Comparison of ENCODE assay signal across 11 mouse cellular contexts in the genomic region with DNA sequence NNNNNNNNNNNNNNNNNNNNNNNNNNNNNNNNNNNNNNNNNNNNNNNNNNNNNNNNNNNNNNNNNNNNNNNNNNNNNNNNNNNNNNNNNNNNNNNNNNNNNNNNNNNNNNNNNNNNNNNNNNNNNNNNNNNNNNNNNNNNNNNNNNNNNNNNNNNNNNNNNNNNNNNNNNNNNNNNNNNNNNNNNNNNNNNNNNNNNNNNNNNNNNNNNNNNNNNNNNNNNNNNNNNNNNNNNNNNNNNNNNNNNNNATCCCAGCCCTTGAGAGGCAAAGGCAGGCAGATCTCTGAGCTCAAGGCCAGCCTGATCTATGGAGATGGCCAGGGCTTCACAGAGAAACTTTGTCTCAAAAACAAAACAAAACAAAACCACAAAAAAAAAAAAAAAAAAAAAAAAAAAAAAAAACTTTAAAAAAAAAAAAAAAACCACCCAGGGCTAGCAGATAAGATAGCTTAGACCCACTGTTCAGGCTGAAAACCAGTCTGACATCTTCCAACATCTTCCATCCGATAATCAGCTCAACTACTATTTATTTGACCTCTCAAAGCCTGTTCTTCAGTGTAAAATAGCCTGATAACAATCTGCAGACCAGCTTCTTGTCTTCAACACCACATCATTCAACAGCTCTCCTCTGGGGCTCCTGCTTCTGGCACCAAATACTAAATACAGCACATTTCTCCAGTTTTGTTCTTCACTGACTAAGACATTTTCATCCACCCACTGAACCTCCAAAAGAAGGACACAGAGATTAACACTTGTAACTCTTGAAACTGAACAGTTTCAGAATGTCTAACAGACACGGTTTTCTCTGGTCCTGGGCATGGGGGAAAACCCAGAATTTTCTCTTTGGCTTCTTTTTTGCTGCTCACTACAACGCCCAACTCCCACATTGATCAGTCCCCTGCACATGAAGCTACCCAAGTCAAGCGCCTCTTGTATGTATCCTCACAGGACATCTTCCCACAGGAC. TPM values are rescaled to one million over a fixed set of nuclear protein-coding genes. Genes with fewer than 3 reads are reported as not detected.
A peak's percentile ranks its signal among the peaks of the same experiment; 100 is the strongest.
DNase-seq lines count a peak whose midpoint lies in the region; ATAC-seq and TF ChIP-seq lines count a peak whose summit lies in the region.
"Had no signal": no experiment of that assay in that cellular context is flagged by ENCODE, and none has a peak within 500 bp of the region (broad histone marks: within the 10 kb centered on the region; RNA-seq: fewer than 3 reads in every experiment).

No protein-coding gene starts in this region.

- peak overlapping the region; percentile 45 for H3K4me2 ChIP-seq in liver, embryonic 13.5 days
- no peak overlapping the region for H3K4me2 ChIP-seq in midbrain, embryonic 16.5 days (ENCODE audit: low read length)
- H3K4me2 ChIP-seq in intestine, embryonic 15.5 days (replicated peaks), result no peak overlapping the region
- H3K4me2 ChIP-seq: embryonic facial prominence, embryonic 12.5 days; limb, embryonic 12.5 days had no signal

- H3K9me3 ChIP-seq in G1E (replicated peaks), result no peaks in the 10 kb centered on the region
- no peaks in the 10 kb centered on the region for H3K9me3 ChIP-seq in liver, embryonic 13.5 days (replicated peaks)
- H3K9me3 ChIP-seq in midbrain, embryonic 16.5 days (replicated peaks; ENCODE audit: control insufficient read depth, low read length, poor library complexity, severe bottlenecking), result no peaks in the 10 kb centered on the region
- no peaks in the 10 kb centered on the region for H3K9me3 ChIP-seq in intestine, embryonic 15.5 days
- H3K9me3 ChIP-seq: embryonic facial prominence, embryonic 12.5 days; limb, embryonic 12.5 days had no signal

- 59% methylated on average over 4 of the region's 4 CpGs for WGBS in kidney, adult 2 months
- 20% methylated on average over 4 of the region's 4 CpGs for WGBS in liver, embryonic 13.5 days (ENCODE audit: insufficient replicate concordance)
- WGBS in midbrain, embryonic 16.5 days, result 88% methylated on average over 4 of the region's 4 CpGs
- 64% methylated on average over 4 of the region's 4 CpGs for WGBS in intestine, embryonic 15.5 days

- H3K9ac ChIP-seq in liver, embryonic 13.5 days, result peak overlapping the region; percentile 57
- H3K9ac ChIP-seq in midbrain, embryonic 16.5 days (ENCODE audit: low read depth, low read length), result no peak overlapping the region
- no peak overlapping the region for H3K9ac ChIP-seq in intestine, embryonic 15.5 days
- H3K9ac ChIP-seq: embryonic facial prominence, embryonic 12.5 days; limb, embryonic 12.5 days had no signal

- no peaks in the 10 kb centered on the region for H3K36me3 ChIP-seq in kidney, adult 2 months (ENCODE audit: control insufficient read depth, insufficient read depth, low read length)
- H3K36me3 ChIP-seq in G1E (replicated peaks), result peaks cover 31% of the 10 kb centered on the region
- no peaks in the 10 kb centered on the region for H3K36me3 ChIP-seq in liver, embryonic 13.5 days
- H3K36me3 ChIP-seq in midbrain, embryonic 16.5 days (ENCODE audit: control insufficient read depth, insufficient read depth, low read length), result no peaks in the 10 kb centered on the region
- H3K36me3 ChIP-seq in intestine, embryonic 15.5 days, result no peaks in the 10 kb centered on the region
- H3K36me3 ChIP-seq: embryonic facial prominence, embryonic 12.5 days; limb, embryonic 12.5 days had no signal

- ATAC-seq in G1E (ENCODE audit: extremely low read depth, insufficient number of reproducible peaks, low FRiP score, poor library complexity, severe bottlenecking), result peak; percentile 46
- no peak for ATAC-seq in liver, embryonic 13.5 days (ENCODE audit: low read depth)
- ATAC-seq in midbrain, embryonic 16.5 days, result no peak
- no peak for ATAC-seq in intestine, embryonic 15.5 days
- ATAC-seq: Patski had no signal

- peak; percentile 90 for DNase-seq in kidney, adult 2 months
- no peak for DNase-seq in kidney, postnatal 14 days
- DNase-seq in 416B (ENCODE audit: low read depth) (peak; percentile 82), G1E (ENCODE audit: low spot score) (no peak)
- DNase-seq in liver, embryonic 13.5 days, result no peak
- no peak for DNase-seq in cerebellum, adult 11-12 months

- H3K4me3 ChIP-seq in kidney, adult 2 months (ENCODE audit: insufficient read depth, low read depth, low read length), result no peak overlapping the region
- H3K4me3 ChIP-seq in G1E (ENCODE audit: low read depth, low read length), result peak overlapping the region; percentile 40; the same call in 1 of the 2 replicates
- no peak overlapping the region for H3K4me3 ChIP-seq in liver, embryonic 13.5 days (replicated peaks)
- H3K4me3 ChIP-seq in midbrain, embryonic 16.5 days (ENCODE audit: low read depth, low read length), result no peak overlapping the region
- H3K4me3 ChIP-seq in intestine, embryonic 15.5 days (replicated peaks), result no peak overlapping the region
- H3K4me3 ChIP-seq: embryonic facial prominence, embryonic 12.5 days; limb, embryonic 12.5 days had no signal

- H3K27me3 ChIP-seq in kidney, adult 2 months (replicated peaks; ENCODE audit: control insufficient read depth, insufficient read depth, low read length), result no peaks in the 10 kb centered on the region
- no peaks in the 10 kb centered on the region for H3K27me3 ChIP-seq in G1E (ENCODE audit: insufficient read depth, low read length)
- H3K27me3 ChIP-seq in liver, embryonic 13.5 days, result no peaks in the 10 kb centered on the region
- H3K27me3 ChIP-seq in midbrain, embryonic 16.5 days (ENCODE audit: control insufficient read depth, insufficient read depth, low read depth, low read length), result no peaks in the 10 kb centered on the region
- H3K27me3 ChIP-seq in intestine, embryonic 15.5 days (replicated peaks), result no peaks in the 10 kb centered on the region
- H3K27me3 ChIP-seq: embryonic facial prominence, embryonic 12.5 days; limb, embryonic 12.5 days; Patski had no signal

- TF ChIP-seq POLR2A in kidney, adult 2 months (IDR thresholded peaks at IDR 0.05; ENCODE audit: low read depth, low read length), result no peak

- peak overlapping the region; percentile 67 for H3K27ac ChIP-seq in kidney, adult 2 months (ENCODE audit: insufficient read depth, low read depth, low read length)
- peak overlapping the region; percentile 83 for H3K27ac ChIP-seq in liver, embryonic 13.5 days
- no peak overlapping the region for H3K27ac ChIP-seq in midbrain, embryonic 16.5 days (ENCODE audit: low read length)
- H3K27ac ChIP-seq in intestine, embryonic 15.5 days, result no peak overlapping the region
- H3K27ac ChIP-seq: embryonic facial prominence, embryonic 12.5 days; limb, embryonic 12.5 days had no signal

- no peak for TF ChIP-seq CTCF in kidney, adult 2 months (conservative IDR thresholded peaks at IDR 0.05; ENCODE audit: insufficient read depth, insufficient read length, low read depth, low read length)
- no peak for TF ChIP-seq CTCF in G1E (IDR thresholded peaks at IDR 0.05; ENCODE audit: low read depth, low read length)

- peaks cover 70% of the 10 kb centered on the region for H3K4me1 ChIP-seq in kidney, adult 2 months (ENCODE audit: control insufficient read depth, insufficient read depth, low read length)
- H3K4me1 ChIP-seq in G1E (ENCODE audit: insufficient read depth, low read depth, low read length), result peaks cover 97% of the 10 kb centered on the region
- peaks cover 96% of the 10 kb centered on the region for H3K4me1 ChIP-seq in liver, embryonic 13.5 days (replicated peaks)
- H3K4me1 ChIP-seq in midbrain, embryonic 16.5 days (ENCODE audit: control insufficient read depth, insufficient read depth, low read length), result no peaks in the 10 kb centered on the region
- peaks cover 44% of the 10 kb centered on the region for H3K4me1 ChIP-seq in intestine, embryonic 15.5 days (replicated peaks)
- H3K4me1 ChIP-seq: embryonic facial prominence, embryonic 12.5 days had no signal

RNA-seq across cellular contexts. Expression of a gene that starts 15.7 kb away (rescaled TPM):
- polyA plus RNA-seq in kidney, adult 2 months (2012; rRNA removed), result 19.5 and 21.0 TPM in 2 replicates
- total RNA-seq in G1E (2014; fragmentation: Nextera tagmentation) (57.9 and 65.7 TPM in 2 replicates), G1E (2017) (26.3 and 43.4 TPM in 2 replicates)
- 8.8 and 11.5 TPM in 2 replicates for polyA plus RNA-seq in G1E (2012)
- 4.8 TPM in 2 replicates for polyA plus RNA-seq in liver, embryonic 13.5 days (2015; fragmentation: Nextera tagmentation; extraction: Ambion mirVana)
- polyA plus RNA-seq in midbrain, embryonic 16.5 days (2015; fragmentation: Nextera tagmentation; extraction: Ambion mirVana), result 1.6 and 3.5 TPM in 2 replicates
- polyA plus RNA-seq in intestine, embryonic 15.5 days (2015; fragmentation: Nextera tagmentation; extraction: Ambion mirVana), result 8.8 and 11.9 TPM in 2 replicates

Comparison
In these comparisons a context has a peak if more than half of its experiments do, and no peak if none do; other contexts are left out.
1. DNase-seq: peak in kidney, adult 2 months (single experiment) and 416B (single experiment); none in kidney, postnatal 14 days (single experiment), G1E (single experiment), liver, embryonic 13.5 days (single experiment) and cerebellum, adult 11-12 months (single experiment).
2. H3K27ac ChIP-seq: peak in kidney, adult 2 months (single experiment) and liver, embryonic 13.5 days (single experiment); none in midbrain, embryonic 16.5 days (single experiment) and intestine, embryonic 15.5 days (single experiment).